Mouse (Mus musculus) kidney, adult 8-10 months (tissue): ENCODE data around the gene Sowahb.

Experiments used
- DNase-seq, 2 experiments: peaks; one replicate each; pipeline ENCODE4 v3.0.0; 2022

The Sowahb gene

DNA sequence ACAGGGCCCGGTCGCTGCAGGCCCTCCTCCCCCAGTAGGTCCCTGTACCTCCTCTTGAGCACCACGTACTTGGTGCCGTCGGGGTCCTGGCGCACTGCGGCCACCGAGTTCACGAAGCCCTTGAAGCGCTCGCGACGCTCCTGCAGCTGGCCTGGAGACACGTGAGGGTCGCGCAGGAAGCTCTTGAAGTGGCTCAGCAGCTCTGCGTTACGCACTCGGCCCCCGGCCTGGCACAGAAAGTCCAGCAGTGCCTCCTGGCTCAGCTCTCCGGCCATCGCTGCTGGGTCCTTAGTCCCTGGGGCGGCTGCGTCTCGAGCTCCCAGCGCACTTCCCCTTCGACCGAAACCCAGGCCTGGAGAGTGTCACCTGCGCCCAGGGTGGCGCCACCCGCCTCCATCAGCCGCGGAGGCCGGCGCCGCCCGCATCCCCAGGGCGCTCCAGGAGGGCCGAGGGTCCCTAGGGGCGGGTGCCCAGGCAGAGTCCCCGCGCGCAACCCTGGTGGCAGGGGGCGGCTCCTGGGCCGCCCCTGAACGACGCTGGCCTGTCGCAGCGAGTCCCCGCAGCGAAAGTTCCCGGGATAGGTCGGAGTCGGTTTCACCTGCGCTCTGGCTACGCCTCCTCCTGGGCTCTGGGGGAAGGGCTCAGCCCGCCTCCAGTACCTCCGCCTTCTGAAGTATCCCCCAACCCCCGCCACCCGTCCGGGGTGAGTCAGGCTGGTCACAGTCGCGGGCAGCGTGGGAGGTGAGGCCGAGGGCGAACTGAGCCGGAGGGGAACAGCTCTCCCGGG, at the start of gene Sowahb:
Gene Sowahb, minus strand, starts transcription at position 439 of the 787 bp plus-strand sequence.
- DNase-seq, result peak; percentile 88 to 90

DNA sequence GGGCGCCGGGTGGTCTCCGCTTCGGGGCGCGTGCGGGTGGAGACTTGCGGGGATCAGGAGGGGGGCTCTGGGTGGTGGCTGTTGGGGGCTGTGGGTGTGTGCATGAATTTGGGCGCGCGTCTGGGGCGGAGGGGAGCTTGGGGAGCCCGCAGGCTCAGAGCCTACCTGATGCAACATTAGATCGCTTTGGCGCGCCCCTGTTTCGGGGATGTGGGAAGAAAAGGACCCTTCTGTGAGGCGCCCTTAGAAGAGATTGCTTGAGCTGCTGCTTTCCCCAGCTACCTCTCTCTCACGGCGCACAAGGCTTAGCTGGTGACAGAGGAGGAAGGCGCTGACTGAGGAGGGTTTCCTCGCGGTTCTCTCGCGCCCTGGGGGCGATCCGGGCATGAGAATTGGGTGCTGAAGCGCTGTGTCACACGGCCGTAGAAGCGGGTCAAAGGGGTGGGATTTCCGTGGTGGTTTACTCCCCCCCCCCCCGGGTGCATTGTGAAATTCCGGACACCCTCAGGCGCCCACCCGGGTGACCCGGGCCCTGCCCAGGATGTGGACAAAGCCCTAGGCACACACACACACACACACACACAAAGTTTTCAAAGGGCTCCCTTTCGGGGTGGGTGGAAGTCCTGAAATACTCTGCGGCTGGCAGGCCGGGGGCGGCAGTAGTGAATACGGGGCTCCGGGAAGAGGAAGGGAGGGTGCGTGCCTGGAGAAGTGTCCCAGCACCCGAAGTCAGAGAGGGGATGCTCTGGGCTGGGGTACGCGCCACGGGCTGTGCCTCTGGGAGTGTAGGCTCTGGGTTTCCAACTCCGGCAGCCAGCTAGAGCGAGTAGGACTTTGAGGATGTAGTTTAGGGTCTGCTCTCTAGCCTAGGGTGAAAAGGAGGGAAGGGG, 49.1 kb upstream of the Sowahb start:
- DNase-seq, result no peak

DNA sequence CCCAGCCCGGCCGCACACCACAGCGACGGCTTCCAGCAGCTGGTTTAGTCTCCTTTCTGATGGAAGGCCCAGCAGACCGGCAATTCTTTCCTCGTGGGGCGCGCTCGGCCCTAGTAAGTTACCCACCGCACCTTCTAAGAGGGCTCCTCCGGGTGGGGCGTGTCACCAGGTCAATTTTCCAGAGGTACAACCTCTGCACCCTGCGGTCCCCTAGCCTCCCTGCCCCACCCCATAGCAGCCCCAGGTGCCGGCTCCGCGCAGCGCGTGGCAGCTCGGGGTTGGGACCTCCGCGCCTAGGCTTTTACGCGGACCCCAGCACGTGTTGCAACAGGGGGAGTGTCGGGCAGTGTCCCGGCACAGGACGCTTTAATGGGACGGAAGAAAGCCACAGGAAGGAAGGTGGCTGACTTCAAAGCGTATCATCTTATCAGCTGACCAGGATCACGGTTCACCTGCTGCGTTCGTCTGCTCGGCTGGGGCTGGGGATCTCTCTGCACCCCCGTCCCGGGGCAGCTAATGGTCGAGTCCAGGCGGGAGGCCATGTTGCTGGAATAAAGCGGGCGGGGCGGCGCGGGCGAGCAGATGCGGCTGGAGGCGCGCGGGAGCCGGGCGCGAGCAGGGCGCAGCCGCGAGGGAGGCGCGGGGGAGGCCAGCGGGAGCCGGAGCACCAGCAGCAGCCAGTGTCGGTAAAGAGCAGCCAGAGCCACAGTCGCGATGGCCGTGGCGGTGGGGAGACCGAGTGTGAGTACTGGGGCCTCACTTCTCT, 48.2 kb upstream of the Sowahb start, which contains the start of gene Sept11:
Gene Sept11, plus strand, starts transcription at position 581 of the 766 bp plus-strand sequence.
- DNase-seq, result peak; percentile 89 to 92

DNA sequence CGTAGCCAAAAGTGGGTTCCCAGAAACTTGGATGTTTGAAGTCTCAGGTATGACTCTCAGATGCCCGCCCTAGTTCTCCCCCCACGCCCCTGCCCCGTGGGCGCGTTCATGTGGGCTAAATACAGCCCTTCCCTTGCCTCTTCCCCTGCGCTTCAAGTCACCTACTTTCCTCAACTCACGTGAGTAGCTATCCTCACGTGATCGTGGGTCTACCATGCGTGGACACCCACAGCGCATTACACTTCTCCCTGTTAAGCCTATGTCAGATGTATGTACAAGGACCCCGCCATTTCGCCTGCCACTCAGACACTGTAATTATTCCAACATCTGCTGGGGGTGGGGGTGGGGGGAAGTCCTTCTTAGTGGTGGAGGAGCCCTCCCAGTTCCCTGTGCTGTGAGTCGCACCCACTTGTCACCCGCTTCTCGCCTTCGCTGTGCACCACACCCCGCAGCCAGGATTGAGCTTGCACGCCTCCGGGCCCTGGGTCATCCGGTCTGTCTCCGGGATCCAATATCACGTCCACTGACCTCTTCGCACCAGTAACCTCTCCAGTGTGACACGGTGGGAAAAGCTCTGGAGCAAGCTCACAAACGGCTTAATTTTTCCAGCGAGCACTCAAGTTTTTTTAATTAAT, 47.4 kb upstream of the Sowahb start:
- DNase-seq, result peak in 1 of 2 experiments; percentile 30

DNA sequence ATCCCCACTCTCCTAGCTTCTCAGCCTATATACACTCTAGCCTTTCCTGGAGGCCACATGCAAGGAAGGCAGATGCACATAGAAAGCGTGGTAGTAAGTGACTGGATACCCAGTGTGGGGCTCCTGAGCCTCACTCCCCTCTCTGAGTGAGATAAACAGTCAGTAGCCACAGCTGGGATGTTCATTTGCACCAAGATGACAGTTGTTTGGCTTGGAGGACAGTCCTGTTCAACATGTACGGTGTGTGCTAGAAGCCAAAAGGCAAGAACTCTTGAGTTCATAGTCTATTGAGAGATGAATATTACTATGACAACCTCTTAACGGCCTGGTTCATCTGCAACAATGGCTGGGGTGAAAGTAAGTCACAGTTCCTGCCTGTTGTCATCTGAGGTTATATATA, 46.4 kb upstream of the Sowahb start:
- no peak for DNase-seq

DNA sequence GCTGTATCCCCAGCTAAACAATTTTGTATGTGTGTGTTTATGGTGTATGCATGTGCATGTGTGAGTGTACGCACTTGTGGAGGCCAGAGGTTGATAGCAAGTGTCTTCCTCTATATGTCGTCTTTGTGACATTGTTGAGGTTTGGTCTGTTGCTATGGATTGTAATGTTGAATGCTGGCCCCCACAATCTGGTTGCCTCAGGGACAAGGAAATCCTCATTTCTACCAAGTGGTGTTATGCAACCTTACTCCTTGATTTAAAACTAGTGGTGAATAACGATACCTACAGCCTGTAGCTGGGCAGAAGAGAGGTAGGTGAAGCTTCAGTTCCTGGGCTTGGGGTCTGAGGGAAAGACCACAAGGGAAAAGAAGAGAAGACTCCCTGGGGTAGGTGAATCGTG, 41.1 kb upstream of the Sowahb start:
- no peak for DNase-seq

DNA sequence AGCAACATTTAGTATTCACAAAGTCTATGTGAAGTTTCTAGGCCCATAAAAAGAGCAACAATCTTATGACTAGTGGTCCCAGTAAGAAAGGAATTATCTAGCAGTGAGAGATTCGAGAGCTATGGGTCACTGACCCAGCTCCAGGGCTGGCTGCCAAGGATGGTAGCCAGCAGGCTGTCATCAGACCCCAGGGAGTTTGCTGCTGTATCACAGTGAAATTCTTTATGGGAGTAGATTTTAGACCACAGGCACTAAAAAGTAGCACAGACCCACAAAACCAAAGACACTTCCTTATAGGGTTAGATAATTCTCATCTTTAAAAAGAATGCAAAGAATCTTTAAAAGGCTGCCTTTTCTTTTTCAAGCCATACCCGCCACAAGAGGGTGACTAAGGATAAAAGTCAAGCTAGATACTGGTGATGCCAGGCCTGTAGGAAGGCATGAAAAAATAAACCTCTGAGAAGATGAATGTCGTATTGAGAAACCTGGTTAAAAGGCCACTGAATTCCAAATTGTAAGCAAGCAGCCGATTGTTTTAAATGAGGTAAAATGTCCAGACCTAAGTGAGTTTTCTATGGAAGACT, 40.3 kb upstream of the Sowahb start:
- peak; percentile 27 to 40 for DNase-seq

DNA sequence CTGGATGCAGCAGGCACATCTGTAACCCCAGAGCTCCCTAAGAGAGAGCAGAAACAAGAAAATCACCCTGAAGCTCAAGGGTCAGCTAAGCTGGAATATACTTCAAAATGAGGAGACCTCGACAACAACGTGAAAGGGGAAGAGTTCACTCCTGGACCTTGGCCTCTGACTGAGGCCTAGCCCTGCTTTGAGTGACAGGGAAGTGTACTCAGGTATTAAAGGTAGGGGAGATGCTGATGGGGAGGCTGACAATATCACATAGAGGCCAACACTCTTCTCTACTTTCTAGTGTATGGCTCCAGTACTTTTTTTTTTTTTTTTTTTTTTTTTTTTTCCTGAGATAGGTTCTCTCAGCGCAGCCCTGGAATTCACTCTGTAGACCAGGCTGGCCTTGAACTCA, 34.8 kb upstream of the Sowahb start:
- DNase-seq, result no peak

DNA sequence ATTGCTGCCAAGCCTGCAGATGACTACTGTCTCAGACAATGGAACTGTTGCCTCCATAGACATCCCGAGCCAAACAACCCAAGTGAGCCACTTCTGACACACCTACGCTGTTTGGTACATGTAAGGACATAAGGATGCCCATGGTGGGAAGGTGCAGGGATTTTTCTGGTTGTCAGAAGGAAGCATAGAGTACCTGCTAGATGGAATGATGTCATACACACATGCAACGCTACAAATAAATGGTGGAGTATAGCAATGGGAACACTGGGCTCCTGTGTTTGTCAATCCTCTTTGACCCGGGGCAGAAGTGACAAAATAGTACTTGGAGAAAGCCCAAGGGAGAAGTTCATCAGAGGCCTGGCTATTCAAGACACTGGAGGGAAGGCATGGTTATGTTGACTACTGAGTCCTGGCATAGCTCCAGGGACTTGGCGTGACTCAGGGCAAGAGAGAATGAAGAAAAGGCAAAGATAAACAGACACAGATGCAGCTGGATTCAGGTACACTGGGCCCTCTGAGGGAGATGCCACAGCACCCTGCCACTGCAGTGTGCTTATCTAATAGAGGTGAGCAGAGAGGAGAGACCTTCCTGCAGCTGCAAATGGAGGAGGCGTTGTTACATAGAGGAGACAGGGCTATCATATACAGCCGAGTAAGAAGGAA, 33.0 kb upstream of the Sowahb start:
- DNase-seq, result no peak

DNA sequence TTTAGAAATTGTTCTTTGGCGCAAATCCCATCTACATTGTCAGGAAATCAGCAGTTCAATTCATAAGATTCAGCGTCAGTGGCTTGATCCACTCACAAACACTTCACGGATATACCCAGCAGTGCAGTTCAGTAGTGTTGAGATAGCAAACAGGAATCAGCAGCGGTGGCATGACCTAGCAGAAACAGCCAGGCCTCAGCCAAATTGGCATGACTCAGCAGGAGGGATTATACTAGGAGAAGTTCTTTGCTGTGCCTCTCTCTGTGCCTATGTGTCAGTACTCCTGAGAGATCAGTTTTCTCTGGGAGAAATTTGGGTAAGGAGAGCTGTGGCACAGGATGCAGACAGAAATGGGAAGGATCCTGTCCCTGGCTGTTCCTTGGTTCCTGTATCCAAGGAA, 16.0 kb upstream of the Sowahb start:
- DNase-seq, result no peak

DNA sequence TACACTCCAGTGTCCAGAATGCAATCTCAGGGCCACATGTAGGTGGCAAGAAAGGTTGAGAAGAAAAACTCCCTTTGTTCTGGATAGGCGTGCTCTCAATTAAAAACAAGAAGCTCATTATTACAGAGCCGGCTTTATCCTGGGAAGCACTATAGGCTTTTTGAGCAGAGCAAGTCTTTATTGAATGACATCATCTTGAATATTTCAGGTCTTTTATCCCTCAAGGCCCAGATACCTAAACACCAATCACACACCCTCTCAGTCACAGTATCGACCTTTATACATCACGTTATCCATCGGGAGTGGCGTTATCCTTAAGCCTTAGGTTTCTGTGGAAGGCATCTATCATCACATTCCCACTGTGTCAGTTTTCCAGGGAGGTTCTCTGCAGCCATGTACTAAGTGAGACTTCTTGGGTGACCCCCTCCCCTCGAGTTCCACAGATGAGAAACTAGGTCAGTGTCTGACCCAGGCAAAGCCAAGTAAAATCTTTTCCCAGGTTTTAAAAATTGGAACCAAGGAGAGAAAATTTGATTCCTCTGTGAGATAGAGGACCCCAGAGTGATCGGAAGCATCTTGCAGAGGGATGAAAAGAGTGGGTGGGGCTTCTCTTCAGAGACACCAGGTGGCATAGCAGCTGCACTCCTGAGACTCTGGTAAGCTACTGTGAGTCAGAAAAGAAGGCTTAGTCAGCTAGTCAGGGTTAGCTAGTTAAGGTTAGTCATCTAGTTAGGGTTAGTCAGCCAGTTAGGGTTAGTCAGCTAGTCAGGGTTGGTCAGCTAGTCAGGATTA, 9.0 kb upstream of the Sowahb start:
- DNase-seq, result no peak

DNA sequence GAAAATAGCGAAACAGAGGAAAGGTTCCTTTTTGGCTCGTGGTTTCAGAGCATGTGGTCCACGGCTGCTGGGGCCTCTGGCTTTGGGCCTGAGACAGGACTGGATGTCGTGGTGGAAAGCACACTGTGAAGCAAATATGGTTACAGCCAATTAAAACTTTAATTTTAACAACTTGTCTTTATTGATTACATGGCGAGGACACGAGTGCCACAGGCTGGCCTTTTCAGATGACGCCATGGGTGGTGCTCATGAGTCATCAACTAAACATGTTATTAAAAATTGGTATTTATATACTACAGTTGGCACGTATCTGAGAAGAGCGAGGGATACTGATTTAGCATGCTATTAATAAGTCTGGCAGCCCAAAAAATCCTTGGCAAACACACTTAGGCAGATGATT, 7.1 kb upstream of the Sowahb start:
- no peak for DNase-seq

DNA sequence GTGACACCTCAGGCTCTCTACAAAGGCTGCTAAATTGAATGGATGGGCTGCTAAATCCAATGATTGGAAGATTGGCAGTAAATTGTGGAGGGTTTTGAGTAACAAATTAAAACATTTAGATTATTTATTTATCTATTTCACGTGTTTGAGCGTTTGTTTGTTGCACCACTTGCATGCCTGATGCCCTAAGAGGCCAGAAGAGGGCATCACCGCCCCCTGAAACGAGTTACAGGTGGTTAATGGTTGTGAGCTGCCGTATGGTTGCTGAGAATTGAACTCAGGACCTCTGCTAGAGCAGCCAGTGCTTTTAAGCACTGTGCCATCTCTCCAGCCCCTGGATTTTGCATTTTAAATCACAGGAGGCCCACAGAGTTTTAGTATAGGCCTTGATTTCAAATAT, 6.2 kb upstream of the Sowahb start:
- no peak for DNase-seq

DNA sequence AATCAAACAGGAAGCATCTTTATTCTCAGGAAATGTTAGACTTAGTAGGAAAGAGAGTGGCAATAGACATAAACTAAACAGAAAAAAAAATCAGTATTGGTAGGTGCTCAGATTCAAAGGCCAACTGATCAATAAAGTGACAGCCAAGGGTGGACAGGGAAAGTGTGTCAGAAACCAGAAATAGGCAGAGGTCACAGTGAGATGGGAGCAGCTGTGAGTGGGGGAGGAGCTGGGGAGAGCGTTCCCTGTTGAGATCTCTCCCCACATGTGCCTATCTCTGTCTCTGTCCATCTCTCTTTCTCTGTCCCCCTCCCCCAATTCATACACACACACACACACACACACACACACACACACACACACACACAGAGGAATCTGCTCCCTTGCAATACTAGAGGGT, 5.1 kb upstream of the Sowahb start:
- no peak for DNase-seq

DNA sequence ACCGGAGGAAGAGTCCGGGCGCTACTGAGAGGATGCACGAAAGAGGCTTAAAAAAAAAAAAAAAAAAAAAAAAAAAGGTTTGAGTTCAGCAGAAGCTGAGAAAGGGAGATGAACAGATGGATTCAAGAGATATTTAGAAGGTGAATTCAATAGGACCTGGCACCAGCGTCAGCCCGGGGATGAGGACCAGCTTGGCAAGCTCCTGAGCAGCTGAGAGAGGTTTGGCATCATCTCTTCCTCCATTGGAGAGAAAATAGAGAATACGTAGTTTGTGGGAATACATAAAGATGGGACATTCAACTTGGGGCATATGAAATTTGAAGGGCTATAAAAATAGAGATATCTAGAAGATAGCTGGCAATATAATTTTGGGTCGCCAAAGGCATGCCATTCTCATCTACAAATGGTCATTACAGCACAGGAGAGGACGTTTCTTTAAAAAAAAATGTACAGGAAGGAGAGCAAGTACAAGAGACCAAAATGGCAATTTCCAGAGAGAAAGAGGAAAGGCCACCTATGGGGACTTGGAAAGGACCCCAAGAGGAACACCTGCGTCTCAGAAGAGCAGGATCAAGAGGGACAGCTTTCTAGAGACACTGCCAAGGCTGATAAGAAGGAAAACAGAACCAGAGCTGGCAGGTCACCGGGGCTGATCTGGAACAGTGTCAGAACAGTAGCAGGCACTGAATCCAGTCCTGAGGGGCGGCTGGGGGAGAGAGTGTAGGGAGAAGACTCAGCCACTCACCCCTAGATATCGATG, 3.8 kb upstream of the Sowahb start:
- DNase-seq, result no peak

DNA sequence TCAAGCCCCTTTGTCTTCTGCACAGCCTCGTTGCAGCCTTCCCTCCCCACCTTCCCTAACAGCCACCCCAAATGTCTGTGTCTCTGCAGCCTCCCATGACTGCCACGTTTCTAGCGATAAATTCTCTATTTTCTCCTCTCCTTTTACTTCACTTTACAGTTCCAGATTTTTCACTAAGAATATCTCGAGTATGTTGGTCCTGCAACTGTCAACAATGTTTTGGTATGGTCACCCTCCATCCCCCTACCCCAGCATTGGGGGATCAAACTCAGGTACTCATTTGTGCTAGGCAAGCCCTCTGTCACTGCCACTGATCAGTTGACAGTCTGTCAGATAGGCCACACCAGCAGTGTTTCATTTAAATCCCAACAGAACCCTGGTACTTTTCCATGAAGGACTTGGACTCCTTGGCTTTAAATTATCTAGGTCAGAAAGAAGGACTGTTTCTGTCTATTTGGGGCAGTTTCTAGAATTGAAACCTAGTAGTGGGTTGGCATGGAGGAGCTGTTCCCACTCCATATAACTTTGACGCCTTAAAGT, 1.6 kb upstream of the Sowahb start:
- DNase-seq, result no peak

DNA sequence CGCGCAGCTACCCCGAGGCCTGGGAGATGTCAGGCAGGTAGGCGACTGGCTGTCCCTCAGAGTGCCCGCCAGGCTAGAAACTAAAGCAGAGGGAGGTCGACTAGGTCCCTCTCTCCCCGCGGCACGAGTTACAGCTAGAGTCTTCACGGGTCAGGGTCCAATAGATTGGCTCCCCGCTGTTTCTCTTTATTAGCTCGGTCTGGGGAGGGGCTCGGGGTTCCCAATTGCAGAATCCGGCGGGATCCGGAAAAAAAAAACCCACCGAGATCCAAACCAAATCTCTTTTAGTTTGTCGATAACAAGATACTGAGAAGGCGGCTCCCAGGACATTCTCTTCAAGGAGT, 521 bp upstream of the Sowahb start:
- DNase-seq, result no peak

DNA sequence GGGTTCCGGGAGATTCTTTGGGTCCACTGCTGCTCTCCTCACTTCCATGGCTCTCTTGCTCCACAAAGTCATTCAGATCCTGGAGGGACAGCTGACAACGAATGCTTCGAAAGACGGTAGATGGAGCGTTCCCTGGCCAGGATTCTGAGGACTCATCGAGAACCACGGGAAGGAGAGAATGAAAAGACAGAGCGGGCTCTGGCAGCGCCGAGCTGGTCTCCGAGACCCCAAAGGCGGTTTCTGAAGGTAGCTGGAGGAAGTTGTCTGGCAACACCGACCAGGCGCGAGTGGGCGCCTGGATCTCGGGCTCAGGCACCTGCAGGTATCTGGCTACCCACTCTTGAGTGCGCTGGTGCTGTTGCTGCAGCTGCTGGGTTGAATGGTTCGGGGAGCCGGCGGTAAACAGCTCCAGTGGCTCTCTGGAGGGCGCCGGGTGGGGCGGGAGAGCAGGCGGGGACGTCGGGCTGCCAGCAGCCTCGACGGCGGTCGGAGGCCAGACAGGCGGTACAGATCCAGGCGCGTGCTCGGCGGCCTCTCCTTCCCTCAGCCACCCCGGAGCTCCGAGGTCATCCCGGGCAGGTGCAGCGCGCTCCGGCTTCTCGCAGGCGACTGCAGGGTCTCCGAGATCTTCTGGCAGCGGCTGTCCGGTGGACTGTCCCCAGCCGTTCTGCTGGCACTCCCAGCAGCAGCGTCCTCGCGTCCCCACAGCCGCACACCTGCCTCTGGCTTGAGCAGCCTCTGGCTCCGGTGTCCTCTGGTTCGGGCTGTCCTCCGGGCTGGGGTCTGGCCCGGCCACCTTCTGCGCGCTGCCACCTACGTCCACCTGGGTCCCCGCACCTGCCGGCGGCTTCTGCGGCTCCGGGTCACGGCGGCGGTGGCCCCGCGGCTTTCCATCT, 886 bp downstream of the Sowahb start:
- DNase-seq, result peak; percentile 34 to 43
